Mouse (Mus musculus): ENCODE data around the gene Garnl3.

DNA sequence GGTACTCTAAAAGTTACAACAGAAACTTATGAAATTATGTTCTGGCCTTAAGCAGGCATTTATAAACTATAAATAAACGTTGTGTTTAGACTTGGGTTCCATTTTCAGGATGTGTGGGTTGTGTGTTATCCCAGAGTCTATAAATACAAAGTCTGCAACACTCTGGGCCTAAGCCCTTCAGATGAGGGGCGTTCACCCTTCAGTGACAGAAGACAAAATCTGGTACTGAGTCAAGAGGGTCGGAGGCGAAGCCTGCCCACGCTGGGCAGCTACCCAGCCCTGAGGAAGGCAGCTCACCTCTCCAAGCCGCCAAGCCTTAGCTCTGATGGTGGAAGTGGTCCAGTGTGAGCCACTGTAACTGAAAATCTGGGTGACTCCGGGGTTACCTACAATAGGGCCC, 129.3 kb downstream of the Garnl3 start:
- TF ChIP-seq CTCF (IDR thresholded peaks at IDR 0.05; ENCODE audit: control insufficient read depth, insufficient read depth, insufficient replicate concordance, low read depth, low read length) (no peak), POLR2A (IDR thresholded peaks at IDR 0.05; ENCODE audit: control insufficient read depth, low read depth, low read length) (no peak)
